Mouse (Mus musculus) limb, embryonic 12.5 days (tissue): ENCODE data around the gene Grik4. TPM values are rescaled to one million over a fixed set of nuclear protein-coding genes. Genes with fewer than 3 reads are reported as not detected.

ENCODE experiments used
- ATAC-seq: fragments of 200-750 bp; cut with Nextera tagmentation; 2 replicates; pipeline ENCODE4 v1.8.0; 2017; ENCODE audit warnings: low read depth, moderate TSS enrichment; ENCODE audit not compliant: insufficient number of reproducible peaks, insufficient read depth, low FRiP score, low TSS enrichment
- H3K27ac ChIP-seq: fragments of 300-500 bp; sonication (generic); 2 replicates; pipeline ENCODE4 v1.5.1; 2016; ENCODE audit warnings: mild to moderate bottlenecking, moderate library complexity
- H3K27me3 ChIP-seq: fragments of 300-500 bp; sonication (generic); 2 replicates; pipeline ENCODE4 v1.6.1; 2016; ENCODE audit warnings: mild to moderate bottlenecking, moderate library complexity
- H3K36me3 ChIP-seq: fragments of 300-500 bp; sonication (generic); 2 replicates; pipeline ENCODE4 v1.6.1; 2016; ENCODE audit warnings: mild to moderate bottlenecking, moderate library complexity
- H3K4me1 ChIP-seq: fragments of 300-500 bp; sonication (generic); replicated peaks from 2 replicates; pipeline ENCODE4 v1.6.1; 2016
- H3K4me2 ChIP-seq: fragments of 300-500 bp; sonication (generic); 2 replicates; pipeline ENCODE4 v1.6.1; 2016; ENCODE audit warnings: mild to moderate bottlenecking, moderate library complexity
- H3K4me3 ChIP-seq: fragments of 300-500 bp; sonication (generic); replicated peaks from 2 replicates; pipeline ENCODE4 v1.5.1; 2016; ENCODE audit warnings: mild to moderate bottlenecking
- H3K9ac ChIP-seq: fragments of 300-500 bp; sonication (generic); replicated peaks from 2 replicates; pipeline ENCODE4 v1.6.1; 2016; ENCODE audit warnings: mild to moderate bottlenecking, moderate library complexity
- H3K9me3 ChIP-seq: fragments of 300-500 bp; sonication (generic); 2 replicates; pipeline ENCODE4 v1.6.1; 2016; ENCODE audit warnings: mild to moderate bottlenecking, moderate library complexity
- WGBS: fragments of 180-500 bp; shearing (Covaris S2); methylation state at CpG from one replicate; pipeline ENCODE4 v1.1.7; 2016; 5-methylcytosine and 5-hydroxymethylcytosine counted together
- polyA plus RNA-seq: library from polyadenylated mRNA; unstranded; fragments of >200 nt; fragmentation: Nextera tagmentation; extraction: Ambion mirVana; gene quantifications from 2 replicates; pipeline ENCODE4 v1.2.1, GENCODE M21; 2016

Grik4 gene
- polyA plus RNA-seq, 1 experiment from 2014 or later: 2.6 TPM

DNA sequence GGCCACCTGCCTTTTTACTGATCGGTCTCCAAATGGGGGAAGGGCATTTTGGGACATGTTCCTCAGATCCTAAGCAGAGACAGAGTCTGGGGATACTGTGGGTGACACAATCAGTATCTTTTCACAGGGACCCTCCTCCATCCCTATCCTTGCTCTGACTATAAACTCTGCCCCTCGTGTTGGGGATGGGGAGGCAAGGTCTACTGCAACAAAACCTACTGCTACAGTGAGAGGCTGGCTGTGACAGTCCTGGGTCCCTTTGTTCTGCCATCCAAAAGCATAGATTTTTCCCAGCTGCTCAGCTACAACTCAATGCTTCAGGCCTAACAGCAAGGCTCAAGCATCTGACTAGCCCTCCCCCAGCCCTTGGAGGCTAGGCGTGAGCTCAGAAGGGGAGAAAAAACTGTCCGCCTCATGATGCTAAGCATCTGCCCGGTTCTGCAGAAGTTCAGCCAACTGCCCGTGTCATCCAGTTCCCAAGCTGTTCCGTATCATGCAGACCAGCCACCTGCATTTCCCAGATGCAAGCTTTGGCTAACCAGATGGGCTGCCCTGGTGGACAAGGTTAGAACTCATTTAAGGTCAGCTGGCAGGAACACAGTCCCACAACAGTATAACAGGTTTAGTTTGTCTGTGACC is 207.5 kb downstream of the Grik4 start:
- Histone ChIP-seq H3K4me3 (no peak overlapping the region), H3K9me3 (no peaks in the 10 kb centered on the region), H3K27me3 (no peaks in the 10 kb centered on the region; the same call in 1 of the 2 replicates), H3K27ac (no peak overlapping the region), H3K9ac (no peak overlapping the region), H3K4me2 (no peak overlapping the region), H3K36me3 (no peaks in the 10 kb centered on the region), H3K4me1 (0 out of 2 replicates have a peak, but pooled peaks cover 6% of the 10 kb centered on the region)
- ATAC-seq: no peak
- WGBS: 46% methylated on average over 7 of the region's 7 CpGs

DNA sequence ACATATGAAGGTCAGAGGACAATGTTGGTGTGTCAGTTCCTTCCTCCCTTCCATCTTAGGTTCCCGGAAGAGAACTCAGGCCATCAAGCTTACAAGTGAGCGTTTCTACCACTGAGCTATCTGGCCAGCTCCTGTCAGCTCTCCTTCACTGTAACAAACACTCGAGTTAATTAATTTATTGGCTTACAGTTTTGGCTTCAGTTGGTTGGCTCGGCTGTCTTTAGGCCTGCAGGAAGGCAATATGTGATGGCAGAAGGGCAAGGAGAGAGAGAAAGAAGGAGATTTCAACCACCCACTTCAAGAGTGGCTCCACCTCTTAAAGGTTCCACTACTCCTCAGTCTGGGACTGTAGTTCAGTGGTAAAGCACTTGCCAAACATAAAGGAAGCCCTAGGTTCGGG is 209.2 kb downstream of the Grik4 start:
- no peak overlapping the region for H3K4me3 ChIP-seq
- H3K9me3 ChIP-seq: no peaks in the 10 kb centered on the region
- no peak overlapping the region for H3K27ac ChIP-seq
- H3K27me3 ChIP-seq: no peaks in the 10 kb centered on the region; the same call in 1 of the 2 replicates
- peaks cover 13% of the 10 kb centered on the region; the same call in 1 of the 2 replicates for H3K4me1 ChIP-seq
- no peak overlapping the region for H3K9ac ChIP-seq
- ATAC-seq: no peak
- H3K4me2 ChIP-seq: no peak overlapping the region
- H3K36me3 ChIP-seq: no peaks in the 10 kb centered on the region
- WGBS: 62% methylated on average over 5 of the region's 5 CpGs

DNA sequence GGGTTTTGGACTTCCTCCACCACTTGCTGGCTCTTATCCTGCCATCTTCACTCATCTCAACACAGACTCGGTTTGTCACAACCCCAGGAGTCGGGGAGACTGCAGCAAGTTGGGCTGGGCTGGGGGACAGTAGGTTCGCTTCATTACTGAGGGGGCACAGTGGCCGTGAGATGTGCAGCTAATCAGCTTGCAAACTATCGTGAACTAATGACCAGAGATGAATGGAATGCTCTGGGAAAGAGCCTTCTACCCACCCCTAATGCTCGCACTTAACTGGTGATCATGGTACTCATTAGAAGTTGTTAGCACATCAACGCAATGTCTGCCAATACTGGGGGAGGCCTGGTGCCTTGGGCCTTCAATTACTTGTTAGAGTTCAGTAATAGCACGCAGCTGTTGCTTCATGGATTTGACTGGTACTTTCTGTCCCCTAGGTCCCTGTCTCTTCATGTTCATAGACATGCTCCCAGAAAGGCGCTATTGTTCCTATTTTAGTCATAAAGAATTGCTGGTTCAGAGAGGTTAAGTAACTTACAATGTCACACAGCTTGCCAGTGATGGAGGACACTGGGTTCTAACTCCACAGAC is 211.5 kb downstream of the Grik4 start:
- no peak overlapping the region for H3K9ac ChIP-seq
- no peaks in the 10 kb centered on the region for H3K36me3 ChIP-seq
- H3K4me2 ChIP-seq: no peak overlapping the region
- 57% methylated on average over 9 of the region's 9 CpGs for WGBS
- H3K4me1 ChIP-seq: peaks cover 19% of the 10 kb centered on the region
- no peaks in the 10 kb centered on the region for H3K9me3 ChIP-seq
- no peak overlapping the region for H3K27ac ChIP-seq
- H3K4me3 ChIP-seq: no peak overlapping the region
- ATAC-seq: no peak
- H3K27me3 ChIP-seq: no peaks in the 10 kb centered on the region

DNA sequence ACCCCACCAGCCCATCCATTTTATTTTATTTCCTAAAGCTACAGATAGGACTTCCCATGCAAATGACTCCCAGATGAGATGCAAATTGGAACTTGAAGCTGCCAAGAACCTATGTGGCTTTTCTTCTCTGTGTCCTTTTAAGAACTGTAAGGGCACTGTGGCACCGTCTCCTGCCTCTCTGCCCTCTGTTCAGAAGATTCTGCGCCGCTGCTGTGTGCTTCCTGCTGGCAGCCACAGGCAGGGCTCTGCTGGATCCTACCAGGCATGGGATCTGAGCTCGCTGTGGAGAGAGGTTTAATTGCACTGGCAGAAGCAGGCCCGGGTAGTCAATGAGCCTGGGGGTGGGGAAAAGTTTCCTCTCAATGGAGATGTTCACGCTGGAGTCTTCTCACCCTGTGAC is 215.8 kb downstream of the Grik4 start:
- Histone ChIP-seq H3K9ac (no peak overlapping the region), H3K27me3 (no peaks in the 10 kb centered on the region), H3K27ac (no peak overlapping the region), H3K4me2 (no peak overlapping the region), H3K4me3 (no peak overlapping the region), H3K9me3 (no peaks in the 10 kb centered on the region), H3K4me1 (peaks cover 13% of the 10 kb centered on the region), H3K36me3 (no peaks in the 10 kb centered on the region)
- WGBS: 40% methylated on average over 6 of the region's 6 CpGs
- ATAC-seq: no peak

DNA sequence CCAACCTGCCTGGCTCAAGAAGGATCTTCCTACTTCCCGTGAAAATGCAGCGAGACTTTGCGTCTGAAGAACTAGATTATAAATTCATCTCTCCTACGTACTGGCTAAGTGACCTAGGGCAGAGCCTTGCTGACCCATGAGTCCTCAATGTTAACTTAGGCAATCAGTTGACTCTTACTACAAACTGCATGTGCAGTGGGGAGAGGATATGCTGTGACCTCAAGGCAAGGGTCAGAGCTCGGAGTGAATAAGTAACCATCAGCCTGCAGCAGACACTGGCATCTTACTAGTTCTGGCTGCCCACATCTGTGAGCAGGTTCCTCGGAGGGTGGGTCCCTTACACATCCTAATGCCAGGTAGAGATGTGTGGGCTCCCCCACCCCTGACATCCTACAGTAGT is 216.6 kb downstream of the Grik4 start:
- Histone ChIP-seq H3K27ac (no peak overlapping the region), H3K9ac (no peak overlapping the region), H3K4me2 (no peak overlapping the region), H3K9me3 (no peaks in the 10 kb centered on the region), H3K36me3 (no peaks in the 10 kb centered on the region), H3K27me3 (no peaks in the 10 kb centered on the region), H3K4me1 (peaks cover 13% of the 10 kb centered on the region), H3K4me3 (no peak overlapping the region)
- no peak for ATAC-seq
- 84% methylated on average over 6 of the region's 6 CpGs for WGBS

DNA sequence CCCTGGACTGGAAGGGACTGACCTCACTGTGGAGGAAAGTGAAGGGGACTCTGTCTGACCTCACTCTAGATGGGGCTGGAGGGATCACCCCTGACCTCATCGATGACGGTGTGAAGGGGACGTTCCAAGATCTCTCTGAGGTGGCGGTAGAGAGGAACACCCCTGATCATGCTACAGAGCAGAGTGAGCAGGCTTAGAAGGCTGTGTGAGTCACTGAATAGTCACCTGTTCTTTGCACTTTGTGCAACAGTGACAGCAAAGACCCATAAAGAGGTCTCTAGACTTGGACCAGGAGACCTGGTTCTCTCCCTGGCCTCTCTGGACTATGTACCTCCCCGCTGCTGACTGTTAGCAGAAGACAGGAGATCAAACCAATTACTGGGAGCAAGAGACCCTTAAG is 217.1 kb downstream of the Grik4 start:
- no peak for ATAC-seq
- Histone ChIP-seq H3K36me3 (no peaks in the 10 kb centered on the region), H3K4me3 (no peak overlapping the region), H3K4me2 (no peak overlapping the region), H3K9me3 (no peaks in the 10 kb centered on the region), H3K4me1 (peaks cover 13% of the 10 kb centered on the region), H3K9ac (no peak overlapping the region), H3K27ac (no peak overlapping the region), H3K27me3 (no peaks in the 10 kb centered on the region)
- WGBS: 82% methylated on average over 5 of the region's 5 CpGs

GRCm38 (mm10) chr9:42724099-42724498 is 220.2 kb downstream of the Grik4 start:
- ATAC-seq: no peak
- no peak overlapping the region for H3K4me2 ChIP-seq
- no peaks in the 10 kb centered on the region for H3K9me3 ChIP-seq
- peaks cover 6% of the 10 kb centered on the region; the same call in 1 of the 2 replicates for H3K4me1 ChIP-seq
- no peak overlapping the region for H3K27ac ChIP-seq
- WGBS: 70% methylated on average over 7 of the region's 7 CpGs
- no peaks in the 10 kb centered on the region for H3K36me3 ChIP-seq
- H3K4me3 ChIP-seq: no peak overlapping the region
- no peak overlapping the region for H3K9ac ChIP-seq
- no peaks in the 10 kb centered on the region for H3K27me3 ChIP-seq

DNA sequence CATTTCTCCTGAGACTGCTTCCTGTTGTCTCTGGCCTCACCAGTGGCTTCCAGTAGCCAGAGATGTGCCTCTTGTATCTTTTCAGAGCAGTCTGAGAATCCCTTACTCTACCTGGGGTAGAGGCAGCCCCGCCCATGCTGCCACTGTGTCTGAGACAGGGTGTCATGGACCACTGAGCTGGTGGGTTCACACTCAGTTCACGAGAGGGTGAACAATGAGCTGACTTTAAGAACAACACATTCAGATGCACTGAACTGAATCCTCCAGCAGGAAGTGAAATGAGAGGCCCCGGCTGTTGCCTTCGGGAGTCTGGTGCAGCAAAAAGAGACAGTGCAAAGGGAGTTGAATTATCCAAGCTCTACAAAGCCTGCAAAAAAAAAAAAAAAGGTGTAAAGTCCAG is 221.8 kb downstream of the Grik4 start:
- Histone ChIP-seq H3K4me3 (no peak overlapping the region), H3K9ac (no peak overlapping the region), H3K9me3 (no peaks in the 10 kb centered on the region), H3K36me3 (no peaks in the 10 kb centered on the region), H3K27ac (no peak overlapping the region), H3K4me1 (0 out of 2 replicates have a peak, but pooled peaks cover 7% of the 10 kb centered on the region), H3K27me3 (no peaks in the 10 kb centered on the region), H3K4me2 (no peak overlapping the region)
- ATAC-seq: no peak
- WGBS: 61% methylated on average over 4 of the region's 4 CpGs

GRCm38 (mm10) chr9:42721718-42722117 is 222.6 kb downstream of the Grik4 start:
- no peak overlapping the region for H3K9ac ChIP-seq
- WGBS: 85% methylated on average over 9 of the region's 9 CpGs
- H3K27me3 ChIP-seq: no peaks in the 10 kb centered on the region
- H3K36me3 ChIP-seq: no peaks in the 10 kb centered on the region
- H3K4me2 ChIP-seq: no peak overlapping the region
- ATAC-seq: no peak
- 0 out of 2 replicates have a peak, but pooled peaks cover 7% of the 10 kb centered on the region for H3K4me1 ChIP-seq
- no peak overlapping the region for H3K4me3 ChIP-seq
- no peaks in the 10 kb centered on the region for H3K9me3 ChIP-seq
- H3K27ac ChIP-seq: no peak overlapping the region

GRCm38 (mm10) chr9:42721146-42721545 is 223.1 kb downstream of the Grik4 start:
- no peaks in the 10 kb centered on the region for H3K36me3 ChIP-seq
- H3K4me2 ChIP-seq: no peak overlapping the region
- no peak overlapping the region for H3K4me3 ChIP-seq
- H3K4me1 ChIP-seq: 0 out of 2 replicates have a peak, but pooled peaks cover 7% of the 10 kb centered on the region
- WGBS: 83% methylated on average over 4 of the region's 4 CpGs
- ATAC-seq: no peak
- no peak overlapping the region for H3K27ac ChIP-seq
- H3K27me3 ChIP-seq: no peaks in the 10 kb centered on the region
- no peaks in the 10 kb centered on the region for H3K9me3 ChIP-seq
- H3K9ac ChIP-seq: no peak overlapping the region

- H3K27ac ChIP-seq: no peak overlapping the region
- H3K36me3 ChIP-seq: no peaks in the 10 kb centered on the region
- no peaks in the 10 kb centered on the region for H3K27me3 ChIP-seq
- peaks cover 15% of the 10 kb centered on the region for H3K4me1 ChIP-seq
- no peaks in the 10 kb centered on the region for H3K9me3 ChIP-seq
- 80% methylated on average over 8 of the region's 8 CpGs for WGBS
- no peak overlapping the region for H3K9ac ChIP-seq
- no peak for ATAC-seq
- no peak overlapping the region for H3K4me3 ChIP-seq
- no peak overlapping the region for H3K4me2 ChIP-seq
Observed at GRCm38 (mm10) chr9:42713912-42714311, 230.4 kb downstream of the Grik4 start.

- Histone ChIP-seq H3K4me1 (peaks cover 18% of the 10 kb centered on the region; the same call in 1 of the 2 replicates), H3K27me3 (no peaks in the 10 kb centered on the region; the same call in 1 of the 2 replicates), H3K4me2 (no peak overlapping the region), H3K9ac (no peak overlapping the region), H3K9me3 (no peaks in the 10 kb centered on the region), H3K36me3 (no peaks in the 10 kb centered on the region), H3K4me3 (no peak overlapping the region), H3K27ac (no peak overlapping the region)
- no peak for ATAC-seq
- 73% methylated on average over 7 of the region's 7 CpGs for WGBS
Observed at GRCm38 (mm10) chr9:42705848-42706247, 238.4 kb downstream of the Grik4 start.
